Mouse (Mus musculus): ENCODE data around the gene Tbc1d1.

DNA sequence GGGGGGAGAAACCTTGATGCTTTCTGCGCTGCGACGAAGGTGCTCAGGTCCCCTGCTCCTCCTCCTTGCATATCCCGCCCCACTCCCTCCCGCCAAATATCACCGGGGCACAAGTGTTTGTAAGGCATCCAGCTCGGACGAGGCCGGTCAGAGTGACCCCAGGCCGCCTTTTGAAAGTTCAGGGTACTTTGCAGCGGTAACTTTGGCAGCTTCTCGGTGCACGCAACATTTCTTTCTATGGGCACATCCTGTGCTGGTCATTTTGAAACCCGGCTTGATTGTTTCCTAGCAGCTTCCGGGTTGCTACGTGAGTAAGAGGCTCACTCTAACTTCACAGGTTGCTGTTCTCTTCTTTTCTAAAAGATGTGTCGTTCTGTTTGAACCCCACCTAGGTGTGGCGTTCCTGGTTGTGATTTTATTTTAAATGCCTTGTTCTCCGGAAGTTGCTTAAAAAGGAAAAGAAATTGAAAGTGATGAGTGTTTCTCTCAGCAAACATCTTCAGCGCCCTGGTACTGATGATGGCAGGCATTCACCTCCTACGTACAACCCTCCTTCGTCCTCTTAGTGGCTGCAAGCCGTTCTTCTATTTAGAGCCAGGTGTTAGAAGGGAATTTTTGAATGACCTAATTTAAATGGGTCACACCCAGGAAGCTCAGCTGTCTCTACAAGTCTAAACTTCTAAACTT, 4.7 kb downstream of the Tbc1d1 start:
- TF ChIP-seq MAFK (IDR thresholded peaks at IDR 0.05; ENCODE audit: insufficient read depth, low read depth, low read length) (no peak), CHD2 (IDR thresholded peaks at IDR 0.05; ENCODE audit: low read depth, low read length) (no peak), HCFC1 (IDR thresholded peaks at IDR 0.05; ENCODE audit: borderline replicate concordance, insufficient read depth, low read length) (no peak), ZNF384 (IDR thresholded peaks at IDR 0.05; ENCODE audit: low read depth, low read length) (no peak), ZC3H11A (IDR thresholded peaks at IDR 0.05; ENCODE audit: borderline replicate concordance, low read depth, low read length) (no peak)

All from ES-E14 (cell line).